Mouse (Mus musculus) lung, postnatal 0 days (tissue): ENCODE measurements around the gene Dab2ip. TPM values are rescaled to one million over a fixed set of nuclear protein-coding genes. Genes with fewer than 3 reads are reported as not detected.

Experiments used
- ATAC-seq: fragments of 200-750 bp; cut with Nextera tagmentation; 2 replicates; pipeline ENCODE4 v1.8.0; 2017; ENCODE audit warnings: moderate library complexity
- DNase-seq: peaks from one replicate; pipeline ENCODE4 v3.0.0-alpha.2; 2016; ENCODE audit warnings: low spot score
- H3K27ac ChIP-seq: fragments of 300-500 bp; sonication (generic); 2 replicates; pipeline ENCODE4 v1.5.1; 2014; ENCODE audit warnings: antibody characterized with exemption, mild to moderate bottlenecking, low read length, mixed read lengths
- H3K27me3 ChIP-seq: fragments of 300-500 bp; sonication (generic); replicated peaks from 2 replicates; pipeline ENCODE4 v1.6.1; 2014; ENCODE audit warnings: low read length, mixed read lengths; ENCODE audit not compliant: insufficient read depth
- H3K36me3 ChIP-seq: fragments of 300-500 bp; sonication (generic); 2 replicates; pipeline ENCODE4 v1.6.1; 2014; ENCODE audit warnings: low read length, mixed read lengths; ENCODE audit not compliant: insufficient read depth
- H3K4me1 ChIP-seq: fragments of 300-500 bp; sonication (generic); 2 replicates; pipeline ENCODE4 v1.6.1; 2014; ENCODE audit warnings: antibody characterized with exemption, low read depth, low read length, mixed read lengths; ENCODE audit not compliant: insufficient read depth
- H3K4me2 ChIP-seq: fragments of 300-500 bp; sonication (generic); replicated peaks from 2 replicates; pipeline ENCODE4 v1.6.1; 2014; ENCODE audit warnings: low read depth, mild to moderate bottlenecking, low read length, moderate library complexity, mixed read lengths
- H3K4me3 ChIP-seq: fragments of 300-500 bp; sonication (generic); 2 replicates; pipeline ENCODE4 v1.5.1; 2014; ENCODE audit warnings: low read depth, low read length
- H3K9ac ChIP-seq: fragments of 300-500 bp; sonication (generic); replicated peaks from 2 replicates; pipeline ENCODE4 v1.6.1; 2014; ENCODE audit warnings: low read depth, mild to moderate bottlenecking
- H3K9me3 ChIP-seq: fragments of 300-500 bp; sonication (generic); 2 replicates; pipeline ENCODE4 v1.6.1; 2016; ENCODE audit warnings: low read length, mixed read lengths
- CTCF ChIP-seq: IDR thresholded peaks from 2 replicates; pipeline ENCODE4 v1.5.1; 2016; ENCODE audit warnings: antibody characterized with exemption, mild to moderate bottlenecking
- EP300 ChIP-seq: IDR thresholded peaks from 2 replicates; pipeline ENCODE4 v1.6.1; 2016; ENCODE audit warnings: antibody characterized with exemption, mild to moderate bottlenecking, control low read depth
- WGBS: fragments of 180-500 bp; shearing (Covaris S2); extraction: QIAGEN DNeasy Blood & Tissue Kit; methylation state at CpG from one replicate; pipeline ENCODE4 v1.1.7; 2014; 5-methylcytosine and 5-hydroxymethylcytosine counted together
- polyA plus RNA-seq: library from polyadenylated mRNA; unstranded; fragments of >200 nt; fragmentation: Nextera tagmentation; extraction: Ambion mirVana; gene quantifications from 2 replicates; pipeline ENCODE4 v1.2.1, GENCODE M21; 2015

The Dab2ip gene
- polyA plus RNA-seq, 1 experiment from 2014 or later, result 75.8 TPM

- WGBS, result 55% methylated on average over 4 of the region's 4 CpGs
- Histone ChIP-seq H3K27me3 (no peaks in the 10 kb centered on the region), H3K4me1 (peaks cover 32% of the 10 kb centered on the region; the same call in 1 of the 2 replicates), H3K4me2 (no peak overlapping the region), H3K4me3 (no peak overlapping the region), H3K9me3 (no peaks in the 10 kb centered on the region), H3K27ac (no peak overlapping the region), H3K36me3 (no peaks in the 10 kb centered on the region), H3K9ac (no peak overlapping the region)
- TF ChIP-seq CTCF (no peak), EP300 (no peak)
- ATAC-seq (no peak), DNase-seq (no peak)
Measured at GRCm38 (mm10) chr2:35615366-35615765, 57.3 kb downstream of the Dab2ip start.

- Histone ChIP-seq H3K27ac (no peak overlapping the region), H3K4me3 (no peak overlapping the region), H3K9me3 (no peaks in the 10 kb centered on the region), H3K27me3 (no peaks in the 10 kb centered on the region), H3K4me1 (peaks cover 31% of the 10 kb centered on the region; the same call in 1 of the 2 replicates), H3K4me2 (no peak overlapping the region), H3K9ac (no peak overlapping the region), H3K36me3 (no peaks in the 10 kb centered on the region)
- DNase-seq (no peak), ATAC-seq (no peak)
- 71% methylated on average over 2 of the region's 2 CpGs for WGBS
- no peak for TF ChIP-seq EP300
- TF ChIP-seq CTCF, result peak; percentile 46
Measured at GRCm38 (mm10) chr2:35615977-35616376, 57.9 kb downstream of the Dab2ip start.

GRCm38 (mm10) chr2:35616891-35617658, 59.0 kb downstream of the Dab2ip start:
- 54% methylated on average over 6 of the region's 6 CpGs for WGBS
- no peak overlapping the region for H3K4me2 ChIP-seq
- H3K4me3 ChIP-seq, result no peak overlapping the region
- TF ChIP-seq EP300, result no peak
- no peak for TF ChIP-seq CTCF
- peaks cover 37% of the 10 kb centered on the region; the same call in 1 of the 2 replicates for H3K4me1 ChIP-seq
- DNase-seq (no peak), ATAC-seq (peak; percentile 20)
- no peaks in the 10 kb centered on the region for H3K27me3 ChIP-seq
- no peak overlapping the region for H3K27ac ChIP-seq
- H3K9me3 ChIP-seq, result no peaks in the 10 kb centered on the region
- no peak overlapping the region for H3K9ac ChIP-seq
- H3K36me3 ChIP-seq, result no peaks in the 10 kb centered on the region

GRCm38 (mm10) chr2:35618981-35619380, 60.9 kb downstream of the Dab2ip start:
- peaks cover 39% of the 10 kb centered on the region; the same call in 1 of the 2 replicates for H3K4me1 ChIP-seq
- H3K36me3 ChIP-seq, result no peaks in the 10 kb centered on the region
- H3K27ac ChIP-seq, result no peak overlapping the region
- H3K4me3 ChIP-seq, result no peak overlapping the region
- ATAC-seq, result no peak
- H3K4me2 ChIP-seq, result no peak overlapping the region
- no peak overlapping the region for H3K9ac ChIP-seq
- no peak for DNase-seq
- no peaks in the 10 kb centered on the region for H3K27me3 ChIP-seq
- 73% methylated on average over 7 of the region's 7 CpGs for WGBS
- TF ChIP-seq CTCF, result no peak
- TF ChIP-seq EP300, result no peak
- H3K9me3 ChIP-seq, result no peaks in the 10 kb centered on the region

GRCm38 (mm10) chr2:35619532-35619931, 61.5 kb downstream of the Dab2ip start:
- Histone ChIP-seq H3K27me3 (no peaks in the 10 kb centered on the region), H3K4me1 (peaks cover 36% of the 10 kb centered on the region; the same call in 1 of the 2 replicates), H3K27ac (no peak overlapping the region), H3K4me2 (no peak overlapping the region), H3K9ac (no peak overlapping the region), H3K36me3 (no peaks in the 10 kb centered on the region), H3K4me3 (no peak overlapping the region), H3K9me3 (no peaks in the 10 kb centered on the region)
- ATAC-seq (no peak), DNase-seq (no peak)
- WGBS, result 31% methylated on average over 2 of the region's 2 CpGs
- TF ChIP-seq EP300, result no peak
- no peak for TF ChIP-seq CTCF

- Histone ChIP-seq H3K4me3 (no peak overlapping the region), H3K27ac (no peak overlapping the region), H3K36me3 (no peaks in the 10 kb centered on the region), H3K9me3 (no peaks in the 10 kb centered on the region), H3K27me3 (no peaks in the 10 kb centered on the region), H3K4me1 (peaks cover 35% of the 10 kb centered on the region; the same call in 1 of the 2 replicates), H3K4me2 (peak overlapping the region; percentile 22; the same call in 1 of the 2 replicates), H3K9ac (no peak overlapping the region)
- WGBS, result 18% methylated on average over 7 of the region's 7 CpGs
- DNase-seq (no peak), ATAC-seq (peak; percentile 27; the same call in 1 of the 2 replicates)
- TF ChIP-seq CTCF (no peak), EP300 (no peak)
Measured at GRCm38 (mm10) chr2:35620364-35621224, 62.5 kb downstream of the Dab2ip start.
